In genomic region chr7:130976305-130976935, GRCm38 (mm10) we compare ENCODE assay signal across 12 mouse cellular contexts. TPM values are rescaled to one million over a fixed set of nuclear protein-coding genes. Genes with fewer than 3 reads are reported as not detected.
DNase-seq lines count a peak whose midpoint lies in the region; ATAC-seq and TF ChIP-seq lines count a peak whose summit lies in the region.
"Had no signal": no experiment of that assay in that cellular context is flagged by ENCODE, and none has a peak within 500 bp of the region (broad histone marks: within the 10 kb centered on the region; RNA-seq: fewer than 3 reads in every experiment).

No protein-coding gene starts in this region.

- peaks cover 8% of the 10 kb centered on the region for H3K4me1 ChIP-seq in intestine, embryonic 16.5 days (ENCODE audit: control insufficient read depth, insufficient read depth, low read length)
- H3K4me1 ChIP-seq in intestine, postnatal 0 days (replicated peaks; ENCODE audit: control insufficient read depth, insufficient read depth, low read length) = no peaks in the 10 kb centered on the region
- peaks cover 18% of the 10 kb centered on the region for H3K4me1 ChIP-seq in stomach, embryonic 16.5 days (ENCODE audit: control insufficient read depth, insufficient read depth, low read length)
- peaks cover 5% of the 10 kb centered on the region; the same call in 1 of the 2 replicates for H3K4me1 ChIP-seq in stomach, postnatal 0 days (replicated peaks; ENCODE audit: control insufficient read depth, insufficient read depth)
- H3K4me1 ChIP-seq: liver, embryonic 15.5 days had no signal

- no peaks in the 10 kb centered on the region for H3K27me3 ChIP-seq in intestine, embryonic 16.5 days (replicated peaks; ENCODE audit: control insufficient read depth, insufficient read depth, low read length)
- no peaks in the 10 kb centered on the region for H3K27me3 ChIP-seq in intestine, postnatal 0 days (replicated peaks; ENCODE audit: control insufficient read depth, insufficient read depth, low read length)
- H3K27me3 ChIP-seq in stomach, embryonic 16.5 days (ENCODE audit: control insufficient read depth, insufficient read depth, low read length) = 0 out of 2 replicates have a peak, but pooled peaks cover 4% of the 10 kb centered on the region
- H3K27me3 ChIP-seq in stomach, postnatal 0 days (ENCODE audit: control insufficient read depth, insufficient read depth, low read length) = no peaks in the 10 kb centered on the region
- H3K27me3 ChIP-seq: liver, embryonic 15.5 days; neural tube, embryonic 13.5 days; Patski had no signal

- DNase-seq in cerebellum, postnatal 10 days = peak; percentile 60 to 63
- DNase-seq in cerebellum, postnatal 4 days (ENCODE audit: low spot score in 2 of 2) = no peak
- no peak for DNase-seq in stomach, postnatal 0 days (ENCODE audit: low spot score)
- no peak for DNase-seq in adipocyte (ENCODE audit: low spot score)
- no peak for DNase-seq in layer of hippocampus, postnatal 36 days
- DNase-seq: heart, adult 2 months had no signal

- H3K27ac ChIP-seq in intestine, embryonic 16.5 days (ENCODE audit: low read length) = no peak overlapping the region
- H3K27ac ChIP-seq in intestine, postnatal 0 days (ENCODE audit: low read depth, low read length) = no peak overlapping the region
- no peak overlapping the region for H3K27ac ChIP-seq in stomach, embryonic 16.5 days (ENCODE audit: low read length)
- H3K27ac ChIP-seq in stomach, postnatal 0 days (replicated peaks) = no peak overlapping the region
- H3K27ac ChIP-seq: liver, embryonic 15.5 days; neural tube, embryonic 13.5 days had no signal

- H3K4me2 ChIP-seq in intestine, embryonic 16.5 days (ENCODE audit: low read depth, low read length) = no peak overlapping the region
- no peak overlapping the region for H3K4me2 ChIP-seq in intestine, postnatal 0 days (replicated peaks; ENCODE audit: low read depth)
- H3K4me2 ChIP-seq in stomach, embryonic 16.5 days (ENCODE audit: low read depth, low read length) = no peak overlapping the region
- no peak overlapping the region for H3K4me2 ChIP-seq in stomach, postnatal 0 days (replicated peaks; ENCODE audit: low read depth)
- H3K4me2 ChIP-seq: liver, embryonic 15.5 days; neural tube, embryonic 13.5 days had no signal

- no peak overlapping the region for H3K4me3 ChIP-seq in intestine, embryonic 16.5 days (ENCODE audit: low read length)
- H3K4me3 ChIP-seq in intestine, postnatal 0 days (ENCODE audit: low read depth, low read length) = no peak overlapping the region
- no peak overlapping the region for H3K4me3 ChIP-seq in stomach, embryonic 16.5 days (replicated peaks; ENCODE audit: low read length)
- no peak overlapping the region for H3K4me3 ChIP-seq in stomach, postnatal 0 days (ENCODE audit: low read depth, low read length)
- H3K4me3 ChIP-seq: heart, adult 2 months; liver, embryonic 15.5 days; neural tube, embryonic 13.5 days had no signal

- TF ChIP-seq CTCF in intestine, postnatal 0 days (IDR thresholded peaks at IDR 0.05; ENCODE audit: low read depth) = no peak
- no peak for TF ChIP-seq CTCF in stomach, postnatal 0 days (IDR thresholded peaks at IDR 0.05; ENCODE audit: low read depth)

- 0 out of 2 replicates have a peak, but pooled peaks have one; percentile 16 for ATAC-seq in intestine, embryonic 16.5 days
- ATAC-seq in intestine, postnatal 0 days = no peak
- 0 out of 2 replicates have a peak, but pooled peaks have one; percentile 23 for ATAC-seq in stomach, embryonic 16.5 days (ENCODE audit: insufficient read depth, low FRiP score)
- ATAC-seq in stomach, postnatal 0 days (ENCODE audit: low FRiP score, low TSS enrichment) = no peak
- ATAC-seq: Patski had no signal

- 49% methylated on average over 13 of the region's 13 CpGs for WGBS in intestine, embryonic 16.5 days
- 60% methylated on average over 13 of the region's 13 CpGs for WGBS in intestine, postnatal 0 days
- WGBS in stomach, embryonic 16.5 days = 50% methylated on average over 13 of the region's 13 CpGs
- WGBS in stomach, postnatal 0 days = 56% methylated on average over 13 of the region's 13 CpGs

- H3K9me3 ChIP-seq in intestine, embryonic 16.5 days (ENCODE audit: control insufficient read depth, low read length) = no peaks in the 10 kb centered on the region
- no peaks in the 10 kb centered on the region for H3K9me3 ChIP-seq in intestine, postnatal 0 days (ENCODE audit: control insufficient read depth)
- no peaks in the 10 kb centered on the region for H3K9me3 ChIP-seq in stomach, embryonic 16.5 days (replicated peaks; ENCODE audit: control insufficient read depth, low read length)
- no peaks in the 10 kb centered on the region for H3K9me3 ChIP-seq in stomach, postnatal 0 days (ENCODE audit: control insufficient read depth, low read length)
- H3K9me3 ChIP-seq: liver, embryonic 15.5 days; neural tube, embryonic 13.5 days had no signal

- no peak overlapping the region for H3K9ac ChIP-seq in intestine, embryonic 16.5 days (ENCODE audit: low read depth, low read length)
- H3K9ac ChIP-seq in intestine, postnatal 0 days (ENCODE audit: low read depth, low read length) = no peak overlapping the region
- H3K9ac ChIP-seq in stomach, embryonic 16.5 days (ENCODE audit: low read length) = no peak overlapping the region
- no peak overlapping the region for H3K9ac ChIP-seq in stomach, postnatal 0 days (ENCODE audit: low read length)
- H3K9ac ChIP-seq: liver, embryonic 15.5 days; neural tube, embryonic 13.5 days had no signal

- no peak for TF ChIP-seq EP300 in stomach, postnatal 0 days (optimal IDR thresholded peaks at IDR 0.05)

- no peaks in the 10 kb centered on the region for H3K36me3 ChIP-seq in intestine, embryonic 16.5 days (ENCODE audit: control insufficient read depth, insufficient read depth, low read length)
- no peaks in the 10 kb centered on the region for H3K36me3 ChIP-seq in intestine, postnatal 0 days (ENCODE audit: control insufficient read depth, insufficient read depth)
- H3K36me3 ChIP-seq in stomach, embryonic 16.5 days (ENCODE audit: control insufficient read depth, insufficient read depth, low read length) = no peaks in the 10 kb centered on the region
- no peaks in the 10 kb centered on the region for H3K36me3 ChIP-seq in stomach, postnatal 0 days (ENCODE audit: control insufficient read depth, insufficient read depth, low read length)
- H3K36me3 ChIP-seq: liver, embryonic 15.5 days; neural tube, embryonic 13.5 days had no signal

RNA-seq across cellular contexts. Expression of gene Htra1, which starts 40.5 kb away (rescaled TPM):
- polyA plus RNA-seq in intestine, embryonic 16.5 days (2015; fragmentation: Nextera tagmentation; extraction: Ambion mirVana) = 15.8 and 15.9 TPM in 2 replicates
- polyA plus RNA-seq in intestine, postnatal 0 days (2015; fragmentation: Nextera tagmentation; extraction: Ambion mirVana) = 15.5 and 17.6 TPM in 2 replicates
- 30.3 and 32.2 TPM in 2 replicates for polyA plus RNA-seq in stomach, embryonic 16.5 days (2015; fragmentation: Nextera tagmentation; extraction: Ambion mirVana)
- 48.6 and 51.6 TPM in 2 replicates for polyA plus RNA-seq in stomach, postnatal 0 days (2015; fragmentation: Nextera tagmentation; extraction: Ambion mirVana)
- total RNA-seq in layer of hippocampus, postnatal 36 days (2021) = 100 to 1,000 TPM; 221 to 291 TPM

RNA-seq across cellular contexts. Expression of gene Dmbt1, which starts 55.4 kb away (rescaled TPM):
- polyA plus RNA-seq in intestine, embryonic 16.5 days (2015; fragmentation: Nextera tagmentation; extraction: Ambion mirVana) = 209 and 239 TPM in 2 replicates
- 104 and 121 TPM in 2 replicates for polyA plus RNA-seq in intestine, postnatal 0 days (2015; fragmentation: Nextera tagmentation; extraction: Ambion mirVana)
- 68.6 and 80.4 TPM in 2 replicates for polyA plus RNA-seq in stomach, embryonic 16.5 days (2015; fragmentation: Nextera tagmentation; extraction: Ambion mirVana)
- 167 and 174 TPM in 2 replicates for polyA plus RNA-seq in stomach, postnatal 0 days (2015; fragmentation: Nextera tagmentation; extraction: Ambion mirVana)
- total RNA-seq in layer of hippocampus, postnatal 36 days (2021) = not detected
- total RNA-seq: heart, adult 2 months had no signal
- polyA plus RNA-seq: neural tube, embryonic 13.5 days; Patski had no signal

Comparison
In these comparisons a context has a peak if more than half of its experiments do, and no peak if none do; other contexts are left out.
1. DNase-seq: peak in cerebellum, postnatal 10 days (2 of 2); none in cerebellum, postnatal 4 days (0 of 2), stomach, postnatal 0 days (single experiment), adipocyte (single experiment) and layer of hippocampus, postnatal 36 days (0 of 2).
2. ATAC-seq: peak in intestine, embryonic 16.5 days (single experiment) and stomach, embryonic 16.5 days (single experiment); none in intestine, postnatal 0 days (single experiment) and stomach, postnatal 0 days (single experiment).